Mouse (Mus musculus) heart, postnatal 36 days (tissue): ENCODE data around the gene Fth1. TPM values are rescaled to one million over a fixed set of nuclear protein-coding genes. Genes with fewer than 3 reads are reported as not detected.
"Not testable (repeated sequence)": the region's sequence is repeated elsewhere in the genome, so short reads cannot be mapped to it uniquely, and the experiment has no call there.

Experiments used
- DNase-seq, 2 experiments: peaks; one replicate each; pipeline ENCODE4 v3.0.0; 2021 to 2022
- intact Hi-C: fragments of 180-260 bp; cut with DNase I; formaldehyde crosslinking; loops from one replicate; pipeline ENCODE4 v1.15.1; 2025
- total RNA-seq, 2 experiments: library from RNA; stranded (reverse); gene quantifications; 2 replicates each; pipeline ENCODE4 v1.2.3; 2021

The Fth1 gene
- total RNA-seq, 2 experiments from 2014 or later: 2,889 to 3,152 TPM

DNA sequence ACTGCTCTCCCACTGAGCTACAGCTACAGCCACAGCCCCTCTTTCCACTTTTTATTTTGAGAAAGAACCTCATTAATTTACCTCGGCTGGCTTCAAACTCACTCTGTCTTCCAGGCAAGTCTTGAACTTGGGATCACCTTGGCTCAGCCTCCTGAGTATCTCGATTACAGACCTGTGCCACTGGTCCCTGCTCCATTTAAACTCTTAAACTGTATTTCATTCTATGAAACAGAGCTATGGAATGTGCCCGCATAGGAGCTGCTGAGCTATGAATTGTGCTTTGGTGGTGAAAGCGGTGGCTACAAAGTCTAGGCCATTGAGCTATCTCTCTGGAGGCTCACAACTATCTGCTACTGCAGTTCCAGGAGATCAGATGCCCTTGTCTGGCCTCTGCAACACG, 22.4 kb upstream of the Fth1 start:
- DNase-seq: no peak
- intact Hi-C loops: no loop called here

GRCm38 (mm10) chr19:9960769-9961168, 19.6 kb upstream of the Fth1 start:
- intact Hi-C loops: no loop called here
- DNase-seq: no peak

DNA sequence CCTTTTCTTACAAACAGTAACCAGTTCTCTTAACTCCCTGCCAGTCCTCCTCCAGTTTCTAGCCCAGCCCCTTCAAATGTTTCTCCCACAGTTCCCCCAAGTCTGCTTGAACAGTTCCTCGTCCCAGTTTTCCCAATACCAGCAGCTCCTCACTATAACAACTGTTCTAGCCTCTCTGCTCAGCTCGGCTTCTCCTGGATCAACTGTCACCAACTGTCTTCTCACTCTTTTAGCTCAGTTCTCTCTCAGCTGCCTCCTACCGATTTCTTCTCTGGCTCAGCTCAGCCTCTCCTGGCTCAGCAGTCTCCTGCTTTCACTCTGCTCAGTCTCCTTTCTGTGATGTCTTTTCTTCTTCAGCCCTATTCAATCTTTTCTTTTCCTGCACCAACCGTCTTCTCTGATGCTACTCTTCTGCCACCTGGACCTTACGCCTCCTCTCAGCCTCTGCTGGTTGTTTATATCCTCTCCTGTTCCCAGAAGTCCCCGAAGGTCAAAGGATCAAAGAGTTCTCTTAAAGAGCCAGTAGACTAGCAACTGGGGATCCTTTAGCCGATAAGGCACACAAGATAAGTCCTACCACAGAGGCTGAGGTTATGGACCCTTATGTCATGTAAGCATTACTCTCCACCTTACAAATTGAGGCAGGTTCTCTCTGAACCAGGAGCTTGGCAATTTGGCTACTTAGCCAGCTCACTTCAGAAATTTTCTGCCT, 16.0 kb upstream of the Fth1 start:
- intact Hi-C loops: no loop called here
- no peak for DNase-seq

DNA sequence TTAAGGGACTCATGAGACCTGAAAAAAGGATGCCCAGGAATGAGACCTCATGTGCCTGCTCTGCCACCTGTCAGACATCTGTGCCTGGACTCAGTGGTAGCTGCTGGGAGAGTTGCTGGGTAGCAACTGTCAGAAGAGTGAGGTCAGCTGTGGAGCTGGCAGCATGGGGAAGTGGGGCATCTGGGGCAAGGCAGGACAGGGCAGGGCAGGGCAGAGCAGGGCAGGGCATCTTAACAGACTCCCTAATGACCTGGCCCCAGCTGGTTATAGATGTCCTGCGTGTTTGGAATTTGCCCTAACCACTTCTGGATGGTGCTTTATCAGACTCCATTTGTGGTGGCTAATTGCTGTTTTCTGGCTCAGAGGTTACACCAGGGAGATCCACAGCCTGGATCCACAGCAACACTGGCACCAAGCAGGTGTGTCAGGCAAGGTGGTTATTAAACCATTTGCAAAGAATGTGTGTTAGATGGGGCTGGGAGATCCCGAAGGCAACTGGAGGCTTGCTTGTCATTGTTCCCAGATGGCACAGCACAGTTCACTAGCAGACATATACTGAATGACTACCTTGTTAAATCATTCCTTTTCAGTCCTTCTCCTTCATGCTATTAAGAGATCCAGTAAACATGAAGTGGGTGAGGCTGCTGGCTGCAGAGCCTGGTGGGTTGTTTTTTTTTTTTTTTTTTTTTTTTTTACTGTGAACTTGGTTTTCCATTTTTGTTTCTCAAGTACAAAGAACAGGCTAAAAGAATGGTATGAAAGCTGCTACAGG, 14.1 kb upstream of the Fth1 start:
- intact Hi-C loops: no loop called here
- DNase-seq: no peak

GRCm38 (mm10) chr19:9968081-9968787, 12.2 kb upstream of the Fth1 start:
- intact Hi-C loops: no loop called here

GRCm38 (mm10) chr19:9974853-9975252, 5.5 kb upstream of the Fth1 start:
- intact Hi-C loops, DNase-seq: not testable (repeated sequence)

More at GRCm38 (mm10) chr19:9968081-9968787, 12.2 kb upstream of the Fth1 start:
- no peak for DNase-seq

DNA sequence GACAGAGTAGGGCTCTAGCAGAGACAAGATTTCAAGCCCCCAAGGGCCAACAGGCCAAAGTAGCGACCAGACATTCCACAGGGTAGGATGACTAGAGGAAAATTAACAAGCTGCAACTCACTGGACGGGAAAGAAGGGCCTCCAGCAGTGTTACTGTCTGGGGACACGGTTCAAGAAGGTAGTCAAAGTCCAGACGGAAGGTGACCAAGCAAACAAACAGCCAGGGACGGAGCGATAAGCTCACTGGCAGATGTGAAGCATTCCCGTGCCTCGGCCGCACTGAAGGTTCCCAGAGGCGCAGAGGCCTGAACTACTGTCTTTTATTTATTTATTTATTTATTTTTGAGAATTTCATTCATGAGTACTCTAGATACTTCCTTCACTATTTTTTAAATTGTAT, 3.3 kb upstream of the Fth1 start:
- intact Hi-C loops: no loop called here
- DNase-seq: no peak

GRCm38 (mm10) chr19:9978431-9978951, 1.9 kb upstream of the Fth1 start:
- intact Hi-C loops: no loop called here
- peak; percentile 86 to 90 for DNase-seq

DNA sequence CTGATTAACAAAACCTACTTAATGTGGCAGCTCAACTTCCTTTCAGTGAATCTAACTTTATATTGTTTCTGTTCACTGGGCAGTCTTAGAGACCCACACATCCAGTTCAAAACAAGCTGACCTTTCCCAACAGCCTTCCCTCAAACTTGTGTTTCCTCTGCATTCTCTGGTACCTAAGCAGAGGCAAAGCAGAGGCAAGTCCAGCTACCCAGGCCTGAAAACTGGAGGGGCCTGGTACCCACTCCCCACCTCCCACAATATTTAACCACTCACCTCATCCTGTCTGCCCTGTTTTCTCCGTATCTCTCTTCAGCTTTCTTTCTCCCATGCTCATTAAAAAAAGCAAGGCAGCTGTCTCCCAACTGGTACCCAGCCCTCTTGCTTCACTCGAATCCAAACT, 1.2 kb upstream of the Fth1 start:
- intact Hi-C loops: no loop called here
- DNase-seq: no peak

- intact Hi-C loops: loop anchor here (2.0 kb wide), 1 partner anchor 27 kb away; no protein-coding TSS in a partner anchor
- no peak for DNase-seq
Observed at GRCm38 (mm10) chr19:9981621-9982020, 1.2 kb downstream of the Fth1 start.

DNA sequence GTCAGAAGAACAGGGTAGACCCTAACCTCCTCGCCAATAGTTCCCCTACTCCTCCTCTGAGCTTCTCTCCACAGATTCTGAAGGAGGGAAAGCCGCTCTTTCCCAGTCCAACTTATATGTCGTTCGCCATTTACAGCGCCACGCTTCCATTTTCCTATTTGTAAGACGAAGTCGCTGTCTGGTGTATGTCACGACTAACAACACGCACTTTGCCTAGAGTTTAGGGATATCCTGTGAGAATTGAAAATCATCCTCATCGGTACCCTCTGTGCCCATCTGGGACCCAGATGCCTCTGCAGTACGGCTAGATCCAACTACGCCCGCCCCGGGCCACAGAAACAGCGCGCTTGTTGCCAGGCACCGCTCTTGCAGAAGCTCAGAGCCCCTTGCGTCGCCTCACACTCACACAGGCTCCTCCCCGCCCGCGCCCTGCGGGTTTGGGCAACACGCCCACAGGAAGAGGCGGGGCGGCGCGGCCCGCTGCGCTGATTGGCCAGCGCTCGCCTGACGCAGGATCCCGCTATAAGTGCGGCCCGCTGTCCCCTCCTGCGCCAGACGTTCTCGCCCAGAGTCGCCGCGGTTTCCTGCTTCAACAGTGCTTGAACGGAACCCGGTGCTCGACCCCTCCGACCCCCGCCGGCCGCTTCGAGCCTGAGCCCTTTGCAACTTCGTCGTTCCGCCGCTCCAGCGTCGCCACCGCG, 1.9 kb downstream of the Fth1 start:
- intact Hi-C loops: loop anchor here (2.0 kb wide), 1 partner anchor 28 kb away; no protein-coding TSS in a partner anchor
- DNase-seq: peak; percentile 96 to 97

GRCm38 (mm10) chr19:9982852-9983542, 2.6 kb downstream of the Fth1 start:
- intact Hi-C loops: loop anchor here (2.0 kb wide), 1 partner anchor 28 kb away; no protein-coding TSS in a partner anchor
- peak in 1 of 2 experiments; percentile 70 for DNase-seq

DNA sequence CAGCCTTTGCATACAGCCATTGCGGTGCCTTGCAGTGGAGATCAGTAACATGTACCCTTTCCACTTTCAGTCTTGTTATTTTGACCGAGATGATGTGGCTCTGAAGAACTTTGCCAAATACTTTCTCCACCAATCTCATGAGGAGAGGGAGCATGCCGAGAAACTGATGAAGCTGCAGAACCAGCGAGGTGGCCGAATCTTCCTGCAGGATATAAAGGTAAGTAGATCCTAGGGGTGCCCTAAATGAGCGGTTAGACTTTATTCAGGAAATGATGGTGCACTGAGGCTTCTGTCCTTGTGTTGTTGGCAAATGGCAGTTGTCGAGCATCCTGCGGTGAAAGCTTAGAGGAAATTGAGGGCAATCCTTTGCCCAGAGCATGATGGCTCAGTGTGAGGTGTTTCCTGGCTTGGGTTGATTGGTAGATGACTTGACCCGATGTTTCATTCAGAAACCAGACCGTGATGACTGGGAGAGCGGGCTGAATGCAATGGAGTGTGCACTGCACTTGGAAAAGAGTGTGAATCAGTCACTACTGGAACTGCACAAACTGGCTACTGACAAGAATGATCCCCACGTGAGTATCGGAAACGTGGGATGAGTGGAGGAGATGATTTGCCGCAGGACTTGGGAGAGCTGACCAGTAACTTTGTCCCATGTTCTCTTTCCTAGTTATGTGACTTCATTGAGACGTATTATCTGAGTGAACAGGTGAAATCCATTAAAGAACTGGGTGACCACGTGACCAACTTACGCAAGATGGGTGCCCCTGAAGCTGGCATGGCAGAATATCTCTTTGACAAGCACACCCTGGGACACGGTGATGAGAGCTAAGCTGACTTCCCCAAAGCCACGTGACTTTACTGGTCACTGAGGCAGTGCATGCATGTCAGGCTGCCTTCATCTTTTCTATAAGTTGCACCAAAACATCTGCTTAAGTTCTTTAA, 4.0 kb downstream of the Fth1 start:
- intact Hi-C loops: no loop called here
- DNase-seq: no peak

DNA sequence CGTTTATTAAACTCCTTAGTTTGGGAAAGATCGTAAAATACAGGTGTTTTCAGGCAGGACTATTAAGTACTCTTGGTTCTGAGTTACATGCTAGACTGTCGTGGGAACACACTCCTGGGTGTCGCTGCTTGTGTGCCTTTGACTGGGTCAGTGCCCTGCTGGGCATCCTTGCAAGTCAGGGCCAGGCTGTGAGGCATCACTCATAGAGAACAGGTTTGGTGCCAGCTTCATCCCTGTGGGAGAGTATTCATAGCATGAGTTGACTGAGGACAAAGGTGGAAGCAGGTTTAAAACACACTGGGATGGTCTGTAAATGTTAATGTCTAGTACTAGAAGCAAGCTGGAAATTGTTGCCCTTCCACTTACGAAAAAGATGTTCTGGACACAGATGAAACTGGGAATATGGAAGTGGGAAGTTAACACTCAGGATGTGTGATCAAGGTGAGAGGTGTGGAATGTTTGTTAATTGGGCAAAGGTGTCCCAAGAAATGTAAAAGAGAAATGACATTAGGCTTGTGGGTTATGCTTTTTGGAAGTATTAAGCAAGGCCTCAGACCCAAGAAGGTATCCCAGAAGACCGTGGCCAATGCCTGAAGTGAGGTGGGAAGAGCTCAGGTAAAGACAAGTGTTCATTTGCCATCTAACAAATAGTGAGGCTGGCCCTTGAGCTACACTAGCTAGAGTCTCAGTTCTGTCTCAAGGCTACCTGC, 4.9 kb downstream of the Fth1 start:
- intact Hi-C loops: no loop called here
- DNase-seq: no peak

DNA sequence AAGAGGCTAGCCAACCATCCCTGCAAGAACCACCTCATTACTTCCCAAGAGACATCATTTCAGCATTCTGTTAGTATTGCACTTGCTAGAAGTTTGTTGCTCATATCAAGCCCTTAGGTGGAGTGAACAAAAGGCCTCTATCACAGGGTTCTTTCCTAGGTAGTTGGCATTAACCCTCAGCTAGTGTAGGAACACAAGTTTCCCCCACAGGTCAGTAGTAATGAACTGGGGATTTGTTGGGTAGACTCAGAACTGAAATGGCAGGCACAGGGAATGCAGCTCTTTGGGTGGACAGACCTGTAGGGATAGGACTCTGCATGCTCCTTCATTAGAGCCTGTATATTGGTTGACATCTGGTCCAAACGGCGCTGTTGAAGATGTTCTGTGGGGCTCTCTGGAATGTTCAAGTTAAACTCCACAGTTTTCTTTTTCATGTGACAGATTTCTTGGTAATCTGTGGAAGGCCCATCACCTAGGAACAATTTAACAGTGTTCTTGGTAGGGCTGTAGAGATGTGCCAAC, 5.6 kb downstream of the Fth1 start:
- intact Hi-C loops: no loop called here
- DNase-seq: no peak

DNA sequence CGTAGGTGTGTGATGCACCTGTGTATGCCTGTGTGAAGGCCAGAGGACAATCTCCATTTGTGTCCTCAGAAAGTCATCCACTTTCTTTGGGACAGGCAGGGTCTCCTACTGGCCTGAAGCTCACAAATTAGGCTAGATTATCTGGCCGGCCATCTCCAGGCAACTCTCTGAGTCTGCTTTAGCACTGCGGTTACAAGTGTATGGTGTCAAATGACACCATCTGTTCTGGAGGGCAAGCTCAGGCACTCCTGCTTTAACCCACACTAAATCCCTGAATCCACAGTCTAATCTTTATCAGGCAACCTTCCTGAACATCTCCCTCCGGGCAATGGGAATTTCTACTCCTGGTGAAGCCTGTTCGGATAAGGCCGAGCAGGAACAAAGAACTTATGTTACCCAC, 6.8 kb downstream of the Fth1 start:
- intact Hi-C loops: no loop called here

GRCm38 (mm10) chr19:9987593-9987992, 7.2 kb downstream of the Fth1 start:
- intact Hi-C loops: no loop called here
- DNase-seq: no peak

More for the DNA sequence above, 6.8 kb downstream of the Fth1 start:
- DNase-seq: no peak
